Mouse (Mus musculus): ENCODE data around the gene Ttc23l.
"Not testable (repeated sequence)": the region's sequence is repeated elsewhere in the genome, so short reads cannot be mapped to it uniquely, and the experiment has no call there.

Gene Ttc23l

DNA sequence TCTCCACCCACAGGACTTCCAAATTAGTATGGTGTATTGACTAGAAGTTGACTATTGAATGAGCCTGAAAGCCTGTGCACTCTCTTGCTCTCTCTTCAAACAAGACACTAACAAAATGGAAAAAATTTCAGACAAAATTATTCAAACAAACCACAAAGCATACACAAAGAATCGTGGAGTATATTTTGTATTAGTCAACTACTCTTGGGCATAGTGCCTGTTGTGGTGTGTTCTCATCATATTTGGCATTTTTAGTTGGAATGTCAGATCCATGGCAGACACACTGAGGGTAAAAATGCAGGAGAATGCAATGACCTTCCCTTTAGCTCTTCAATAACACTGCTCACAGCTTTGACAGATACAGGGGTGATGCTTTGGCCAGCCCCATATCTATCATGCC lies 32.6 kb downstream of the Ttc23l start:
- in situ Hi-C loops (cut with MboI, MseI) = loop anchor here (25.0 kb wide), 2 partner anchors 361 to 786 kb away; no protein-coding TSS in a partner anchor

DNA sequence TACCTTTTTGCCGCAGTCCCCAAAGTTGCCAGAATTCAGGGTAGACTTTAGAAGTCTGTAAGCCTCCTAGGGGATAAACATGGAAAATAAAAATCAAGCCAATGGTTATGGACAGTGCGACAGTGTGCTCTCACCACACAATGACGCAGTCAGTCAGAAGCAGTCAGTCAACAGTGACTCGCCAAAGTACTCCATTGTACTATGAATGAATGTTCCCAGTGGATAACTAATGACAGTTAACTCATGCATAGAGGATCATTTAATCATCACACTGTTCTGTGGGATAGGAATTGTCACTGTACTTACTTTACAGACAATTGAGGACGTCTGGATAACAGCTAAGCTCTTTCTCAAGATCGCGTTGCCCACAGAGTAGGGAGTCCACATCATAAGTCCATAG lies 43.3 kb downstream of the Ttc23l start:
- in situ Hi-C loops (cut with MboI, MseI) = no loop called here

DNA sequence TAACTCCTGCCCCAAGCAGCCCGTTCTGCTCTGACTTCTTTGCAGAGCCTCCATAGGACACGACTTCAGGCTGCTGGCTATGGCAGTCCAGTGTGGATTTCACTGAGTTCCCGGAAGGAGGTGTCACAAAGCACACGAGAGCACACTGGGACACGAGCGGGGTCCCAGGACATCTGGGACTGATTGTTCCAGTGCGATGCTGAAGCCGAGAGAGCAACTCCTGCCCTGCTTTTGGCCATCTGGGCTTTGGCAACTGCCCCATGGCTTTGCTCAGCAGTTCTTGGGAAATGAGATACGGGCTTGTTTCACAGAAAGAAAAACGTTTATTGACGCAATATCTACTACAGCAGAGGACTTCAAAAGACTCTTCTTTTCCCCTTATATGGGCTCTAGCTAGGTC lies 52.4 kb downstream of the Ttc23l start:
- in situ Hi-C loops (cut with MboI, MseI) = no loop called here

DNA sequence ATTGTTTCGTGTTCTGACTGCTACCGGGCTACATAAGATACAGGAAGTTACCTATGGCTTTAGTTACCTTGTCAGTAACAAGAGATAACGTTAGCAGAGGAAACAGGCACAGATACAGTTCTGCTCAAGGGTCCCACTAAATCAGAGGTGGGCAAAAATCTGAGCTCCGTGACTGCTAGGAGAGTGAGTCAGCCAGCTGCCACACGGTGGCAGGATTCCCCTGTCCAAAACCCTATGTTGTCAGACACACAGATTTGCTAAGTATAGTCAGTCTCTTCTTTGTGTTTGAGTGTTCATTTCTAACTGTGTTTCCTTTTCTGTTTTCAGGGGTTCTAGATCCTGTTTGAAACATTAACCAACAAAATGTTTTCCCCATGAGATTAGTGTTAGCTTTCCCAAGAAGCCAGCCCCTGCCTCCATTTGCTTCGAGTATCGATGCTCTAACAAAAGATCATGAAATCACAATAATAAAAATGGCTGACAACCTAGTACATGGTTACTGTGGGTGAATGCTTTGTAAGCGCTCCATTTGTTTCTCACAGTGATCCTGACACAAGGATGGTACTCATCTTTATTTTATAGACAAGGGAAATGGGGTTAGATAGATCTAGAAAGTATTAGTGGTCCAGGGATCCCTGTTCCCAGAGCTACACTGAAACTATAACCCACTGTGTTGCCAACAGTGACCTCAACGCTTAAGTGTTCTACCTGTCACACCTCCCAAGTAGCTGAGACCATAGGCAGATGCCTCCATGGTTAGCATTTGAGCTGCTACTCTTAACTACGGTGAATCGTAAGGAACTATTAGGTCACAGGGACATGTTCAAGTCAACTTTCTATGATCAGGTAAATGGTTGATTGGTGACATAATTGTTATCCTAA lies 57.4 kb downstream of the Ttc23l start:
- in situ Hi-C loops (cut with MboI, MseI) = no loop called here

DNA sequence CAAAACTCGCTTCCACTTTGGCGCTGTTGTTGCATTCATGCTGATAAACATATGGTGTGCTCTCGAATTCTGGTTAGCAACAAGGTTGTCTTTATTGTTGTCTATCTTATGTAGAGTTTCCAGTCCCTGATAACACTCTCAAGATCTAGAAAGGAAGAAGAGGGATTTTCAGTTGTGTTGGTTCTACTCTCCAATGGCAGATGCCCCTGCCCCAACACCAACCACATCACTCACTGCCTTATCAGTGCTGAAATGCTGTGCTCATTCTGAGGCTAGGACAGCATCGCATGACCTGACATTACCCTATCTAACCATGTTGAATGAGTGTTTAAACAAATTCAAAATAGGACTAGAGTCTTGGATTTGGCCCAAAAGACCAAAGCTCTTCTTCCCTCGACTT lies 58.4 kb downstream of the Ttc23l start:
- in situ Hi-C loops (cut with MboI, MseI) = no loop called here

DNA sequence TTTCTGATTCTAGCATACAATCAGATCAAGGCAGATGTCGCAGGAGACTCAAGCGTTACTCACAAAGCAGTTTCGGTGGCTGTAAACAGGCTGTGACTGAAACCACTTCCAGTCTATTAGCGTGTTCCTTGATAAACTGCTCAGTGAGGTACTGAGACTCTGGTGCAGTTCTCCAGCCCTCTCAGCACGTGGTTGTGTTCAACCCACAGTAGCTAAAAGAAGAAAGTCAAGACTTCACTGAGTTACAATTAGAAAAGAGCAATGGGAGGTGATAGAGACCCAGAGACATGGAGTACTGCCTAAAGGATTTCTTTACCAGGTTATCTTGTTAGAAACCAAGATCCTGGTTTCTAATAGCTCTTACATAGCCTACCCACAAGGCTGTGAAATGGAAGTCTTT lies 58.9 kb downstream of the Ttc23l start:
- in situ Hi-C loops (cut with MboI, MseI) = no loop called here

DNA sequence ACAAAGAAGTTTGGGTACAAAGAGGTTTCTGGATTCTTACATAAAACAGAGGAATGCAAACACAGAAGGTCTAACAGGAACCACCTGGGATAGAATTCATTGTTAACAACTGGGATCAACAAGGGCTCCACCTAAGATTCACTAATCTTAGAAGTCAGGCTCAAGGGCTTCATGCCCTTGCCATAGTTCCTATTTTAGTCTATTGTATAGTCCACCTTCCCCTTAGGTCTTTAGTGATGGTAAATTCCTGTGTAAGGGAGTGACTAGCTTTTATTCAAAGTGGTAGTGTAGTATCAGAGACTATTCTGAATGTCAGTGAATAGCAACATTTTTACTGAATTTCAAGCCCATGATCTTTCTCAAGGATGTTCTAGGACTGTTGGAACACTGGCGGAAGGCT lies 61.8 kb downstream of the Ttc23l start:
- in situ Hi-C loops (cut with MboI, MseI) = not testable (repeated sequence)

DNA sequence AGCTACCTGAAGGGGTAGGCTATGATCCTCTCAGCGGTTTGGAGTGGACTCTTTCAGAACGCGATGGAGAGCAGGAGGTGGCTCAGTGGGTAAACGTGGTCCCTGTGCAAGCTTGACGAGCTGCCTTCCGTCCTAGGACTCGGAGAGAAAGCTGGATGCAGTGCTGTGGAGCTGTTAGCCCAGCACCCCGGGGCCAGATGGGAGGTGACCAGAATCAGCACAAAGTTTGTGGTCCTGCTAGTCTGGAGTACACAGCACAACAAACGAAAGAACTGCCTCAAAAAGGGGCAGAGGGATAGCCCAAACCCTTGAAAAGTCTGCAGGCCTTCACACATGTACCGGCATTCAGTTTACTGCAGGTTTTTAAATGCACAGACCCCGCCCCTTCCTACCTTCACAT lies 62.5 kb downstream of the Ttc23l start:
- in situ Hi-C loops (cut with MboI, MseI) = no loop called here

DNA sequence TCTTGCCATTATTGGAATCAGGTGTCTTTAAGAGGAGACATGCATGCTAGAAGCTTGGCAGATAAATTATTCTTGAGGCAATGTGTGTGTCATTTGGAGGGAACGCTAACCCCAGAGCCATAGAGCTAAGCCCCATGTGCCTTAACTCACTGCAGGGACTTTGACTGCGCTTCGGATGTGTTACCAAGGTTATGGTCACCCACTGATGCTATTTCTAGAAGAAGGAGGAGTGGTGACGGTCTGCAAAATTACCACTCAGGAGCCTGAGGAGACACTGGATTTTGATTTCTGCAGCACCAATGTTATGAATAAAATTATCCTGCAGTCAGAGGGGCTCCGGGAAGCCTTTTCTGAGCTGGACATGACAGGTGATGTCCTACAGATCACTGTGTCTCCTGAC lies 68.4 kb downstream of the Ttc23l start:
- in situ Hi-C loops (cut with MboI, MseI) = no loop called here

DNA sequence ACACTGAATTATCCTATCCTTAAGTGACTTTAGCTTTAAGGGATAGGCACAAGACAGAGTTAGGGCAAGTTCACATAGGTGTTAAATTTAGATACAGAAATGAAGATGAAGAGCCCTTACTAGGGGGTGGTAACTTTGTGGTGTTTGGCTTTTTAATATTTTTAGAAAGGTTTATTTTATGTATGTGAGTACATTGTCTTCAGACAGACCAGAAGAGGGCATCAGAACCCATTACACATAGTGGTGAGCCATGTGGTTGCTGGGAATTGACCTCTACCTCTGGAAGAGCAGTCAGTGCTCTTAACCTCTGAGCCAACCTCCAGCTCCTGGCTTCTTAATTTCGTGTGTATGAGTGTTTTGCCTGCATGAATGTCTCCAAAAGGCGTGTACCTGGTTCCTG lies 71.2 kb downstream of the Ttc23l start:
- in situ Hi-C loops (cut with MboI, MseI) = loop anchor here (5.0 kb wide), 1 partner anchor 740 kb away; the partner anchor contains the start of gene Spef2

DNA sequence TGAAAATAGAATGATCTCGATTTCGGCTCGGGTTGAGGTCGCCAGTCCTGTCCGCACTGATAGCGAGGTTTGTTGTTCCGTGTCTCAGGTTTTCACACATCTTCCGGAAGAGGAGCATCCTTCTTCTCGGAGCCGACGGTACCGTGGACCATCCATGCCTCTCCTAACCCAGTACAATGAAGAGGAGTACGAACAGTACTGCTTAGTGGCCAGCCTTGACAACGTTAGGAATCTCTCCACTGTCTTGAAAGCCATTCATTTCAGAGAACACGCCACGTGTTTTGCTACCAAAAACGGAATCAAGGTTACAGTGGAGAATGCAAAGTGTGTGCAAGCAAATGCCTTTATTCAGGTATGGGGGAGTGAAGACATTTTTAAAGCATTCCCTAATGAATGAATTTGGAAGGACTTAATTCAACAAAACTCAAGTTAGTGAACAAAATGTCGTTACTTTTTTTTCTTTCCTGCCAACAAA lies 72.1 kb downstream of the Ttc23l start:
- in situ Hi-C loops (cut with MboI, MseI) = loop anchor here (5.0 kb wide), 1 partner anchor 739 kb away; the partner anchor contains the start of gene Spef2

DNA sequence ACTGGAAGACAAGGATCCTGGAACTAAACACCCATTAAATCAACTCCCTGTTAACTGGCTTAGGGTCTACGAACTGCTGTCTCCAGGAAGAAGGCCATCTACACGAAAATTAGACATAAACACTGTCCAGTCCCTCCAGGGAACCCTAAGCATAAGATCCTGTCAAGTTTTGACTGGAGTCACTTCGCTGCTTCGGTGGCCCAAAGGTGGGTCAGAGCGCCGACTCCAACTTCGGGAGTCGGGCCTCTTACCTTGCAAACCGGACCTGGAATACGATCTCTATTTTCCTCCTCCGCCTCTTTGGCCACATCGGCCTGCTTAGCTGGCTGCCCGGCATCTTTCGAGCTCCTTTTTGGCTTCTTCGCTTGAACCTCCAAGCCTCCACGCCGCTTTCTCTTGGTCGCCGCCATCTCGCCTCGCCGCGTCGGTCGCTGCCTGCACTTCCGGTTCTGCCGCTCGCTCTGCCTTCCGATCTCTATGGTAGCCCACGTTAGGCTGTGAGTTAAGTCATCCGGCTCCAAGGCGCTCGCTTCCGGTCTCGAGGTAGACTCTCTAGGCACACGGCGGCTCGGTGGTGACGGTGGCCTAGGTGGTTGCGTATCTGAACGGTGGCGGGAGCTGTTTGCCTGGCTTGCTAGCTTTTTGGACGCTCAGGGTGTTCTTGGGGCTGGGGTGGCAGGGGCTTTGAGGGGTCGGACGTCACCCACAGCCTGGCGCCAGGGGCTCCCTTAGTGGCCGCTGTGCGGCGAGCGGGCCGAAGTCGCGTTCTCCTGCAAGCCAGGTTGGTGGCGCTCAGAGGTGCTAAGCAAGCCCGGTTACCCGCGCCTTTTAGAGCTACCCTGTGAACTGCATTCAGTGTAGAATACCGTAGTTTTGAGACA lies 72.7 kb downstream of the Ttc23l start, which contains the start of the genes Brix1 and Rad1:
Gene Brix1, minus strand, starts transcription at position 464 of the 881 bp plus-strand sequence.
Gene Rad1, plus strand, starts transcription at position 535 of the 881 bp plus-strand sequence.
- in situ Hi-C loops (cut with MboI, MseI) = loop anchor here (5.0 kb wide), 1 partner anchor 738 kb away; the partner anchor contains the start of gene Spef2

DNA sequence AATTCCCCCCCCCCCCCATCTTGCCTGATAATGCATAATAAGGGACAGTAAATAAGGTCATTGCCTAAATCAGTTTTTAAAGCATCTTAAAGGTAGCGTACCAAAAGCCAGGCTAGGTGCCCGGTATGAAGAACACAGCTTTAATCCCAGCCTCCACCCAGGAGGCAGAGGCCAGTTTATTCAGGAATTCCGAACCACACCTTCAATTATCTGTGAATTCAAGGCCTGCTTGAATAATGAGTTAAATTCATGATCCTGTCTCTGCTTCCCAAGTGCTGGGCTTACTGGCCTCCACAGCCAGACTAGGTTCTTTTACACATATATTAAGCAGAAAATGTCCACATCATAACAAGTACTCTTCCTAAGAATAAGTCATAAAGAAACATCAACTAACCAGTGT lies 87.5 kb downstream of the Ttc23l start:
- in situ Hi-C loops (cut with MboI, MseI) = loop anchor here (10.0 kb wide), 1 partner anchor 914 kb away; no protein-coding TSS in a partner anchor

DNA sequence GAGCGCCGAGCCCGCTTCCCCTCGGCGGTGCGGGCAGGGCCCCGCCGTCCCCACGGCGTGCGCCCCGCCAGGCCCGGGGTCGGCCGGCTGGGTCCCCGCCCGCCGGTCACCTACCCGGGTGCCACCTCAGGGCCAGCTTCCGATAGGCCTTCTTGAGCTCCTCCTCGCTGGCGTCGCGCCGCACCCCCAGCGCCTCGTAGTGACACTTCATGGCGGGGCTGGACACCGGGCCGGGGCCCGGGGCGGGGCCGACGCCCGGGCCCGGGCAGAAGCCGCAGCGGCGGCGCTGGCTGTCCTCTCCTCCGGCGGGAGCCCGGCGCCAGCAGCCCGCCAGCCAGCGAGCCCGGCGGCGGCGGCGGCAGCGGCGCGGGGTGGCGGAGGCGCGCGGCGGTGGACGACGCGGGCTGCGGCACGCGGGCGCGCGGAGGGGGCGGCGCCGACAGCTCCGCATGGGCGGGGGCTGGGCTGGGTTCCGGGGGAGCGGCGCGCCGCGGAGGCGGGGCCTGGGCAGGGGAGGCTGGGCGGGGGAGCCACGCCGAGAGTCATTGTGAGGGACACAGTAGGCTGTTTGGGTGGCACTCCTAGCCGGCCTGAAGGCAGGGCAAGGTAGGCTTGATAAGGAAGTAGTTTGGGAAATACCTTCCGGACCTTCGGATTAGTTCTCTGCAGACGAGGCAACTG lies 88.2 kb downstream of the Ttc23l start, which contains the start of gene Dnajc21:
Gene Dnajc21, minus strand, starts transcription at position 366 of the 681 bp plus-strand sequence.
- in situ Hi-C loops (cut with MboI, MseI) = loop anchor here (10.0 kb wide), 1 partner anchor 915 kb away; no protein-coding TSS in a partner anchor

DNA sequence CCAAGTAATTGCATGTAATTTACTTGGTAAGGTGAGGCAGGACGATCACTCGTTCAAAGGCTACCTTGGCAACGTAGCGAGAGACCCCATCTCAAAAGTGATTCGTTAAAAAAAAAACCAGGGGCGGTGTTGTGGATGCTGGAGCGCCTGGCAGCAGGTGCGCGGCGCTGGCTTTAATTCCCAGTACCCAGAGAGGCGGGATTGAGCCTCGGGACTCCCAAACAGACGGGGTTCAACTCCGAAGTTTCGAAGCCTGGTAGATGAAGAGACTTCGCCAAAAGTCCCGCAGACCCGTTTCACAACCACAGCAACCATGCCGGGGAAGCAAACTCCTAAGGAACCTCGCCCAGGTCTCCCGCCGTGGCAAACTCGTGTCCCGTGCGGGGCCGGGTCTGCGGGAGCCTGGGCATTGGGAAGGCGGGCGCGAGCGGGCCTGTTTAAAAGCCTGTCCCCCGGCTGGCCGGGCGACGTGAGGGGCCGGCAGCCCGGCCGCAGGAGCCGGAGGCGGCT lies 88.8 kb downstream of the Ttc23l start:
- in situ Hi-C loops (cut with MboI, MseI) = loop anchor here (10.0 kb wide), 1 partner anchor 915 kb away; no protein-coding TSS in a partner anchor

DNA sequence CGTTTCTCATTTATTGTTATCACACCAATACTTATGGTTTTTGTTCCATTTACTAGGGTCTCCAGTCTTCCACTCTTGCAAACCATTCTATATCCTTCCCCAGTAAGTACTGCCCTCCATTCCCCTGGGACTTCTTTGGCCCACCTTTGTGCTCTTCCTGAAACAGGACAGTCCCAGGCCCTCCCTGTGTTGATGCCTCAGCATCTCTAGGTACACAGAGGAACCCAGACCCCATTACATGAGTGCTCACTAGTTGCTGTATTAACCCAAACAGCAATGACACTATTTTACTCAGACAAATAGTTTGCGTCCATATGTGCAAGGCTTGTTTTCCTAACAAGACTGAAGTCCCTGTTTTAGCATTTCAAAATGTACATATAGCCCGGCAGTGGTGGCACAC lies 89.7 kb downstream of the Ttc23l start:
- in situ Hi-C loops (cut with MboI, MseI) = no loop called here

DNA sequence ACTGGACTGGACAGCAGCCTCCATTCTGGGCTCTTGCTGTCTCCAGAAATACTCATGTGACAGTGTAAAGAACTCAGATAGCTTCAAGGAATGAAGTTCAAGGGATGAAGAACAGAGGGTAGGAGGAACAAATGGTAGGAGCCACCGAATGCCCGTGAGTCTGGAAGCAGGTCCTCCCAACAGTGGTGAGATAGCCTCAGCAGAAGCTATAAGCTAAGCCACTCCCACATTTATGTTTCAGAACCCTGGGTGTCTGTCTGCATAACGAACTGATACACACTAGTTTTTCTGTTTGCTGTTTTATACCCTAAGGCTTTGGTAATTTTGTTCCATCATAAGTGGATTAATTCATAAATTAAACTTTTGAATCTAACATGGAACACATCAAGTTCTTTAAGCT lies 93.8 kb downstream of the Ttc23l start:
- in situ Hi-C loops (cut with MboI, MseI) = no loop called here

DNA sequence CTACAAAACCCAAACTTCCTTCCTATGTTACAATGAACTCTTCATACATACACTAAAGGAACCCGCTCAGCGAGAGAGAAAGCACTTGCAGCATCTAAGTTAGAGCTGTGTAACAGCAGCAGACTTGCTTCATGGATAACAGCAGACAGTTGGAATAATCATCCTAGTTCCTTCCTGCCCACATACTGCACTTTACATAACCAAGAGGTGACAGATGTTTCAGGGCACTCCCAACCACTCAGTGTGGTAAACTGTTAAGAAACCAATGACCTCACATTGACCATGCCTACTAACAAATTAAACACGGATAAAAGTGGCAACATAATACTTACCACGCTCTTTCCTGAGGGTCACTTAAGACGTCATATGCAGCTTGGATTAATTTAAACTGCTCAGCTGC lies 94.9 kb downstream of the Ttc23l start:
- in situ Hi-C loops (cut with MboI, MseI) = no loop called here

DNA sequence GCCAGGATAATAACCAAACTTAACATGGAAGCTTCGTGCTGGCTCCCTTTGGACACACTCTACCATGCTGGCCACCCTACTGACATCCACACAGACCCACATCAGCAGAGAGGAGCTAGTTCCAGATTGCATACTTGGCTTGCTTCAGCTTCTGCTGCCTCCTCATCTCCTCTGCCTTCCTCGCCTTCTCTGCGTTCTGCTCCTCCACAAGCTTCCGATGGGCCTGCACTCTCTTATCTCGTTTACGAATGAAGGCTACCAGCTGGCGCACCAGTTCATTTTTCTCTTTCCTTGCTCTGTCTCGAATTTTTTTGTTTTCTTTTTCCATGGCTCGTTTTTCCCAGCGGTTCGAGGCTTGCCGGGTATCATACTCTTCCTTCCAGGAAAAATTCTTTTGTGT lies 97.5 kb downstream of the Ttc23l start:
- in situ Hi-C loops (cut with MboI, MseI) = no loop called here

All from T-helper 1 cell (primary cell).